Mouse (Mus musculus) liver, embryonic 11.5 days (tissue): ENCODE results near the gene Ear14. TPM values are rescaled to one million over a fixed set of nuclear protein-coding genes. Genes with fewer than 3 reads are reported as not detected.
"Not testable (repeated sequence)": the region's sequence is repeated elsewhere in the genome, so short reads cannot be mapped to it uniquely, and the experiment has no call there.

Source experiments
- ATAC-seq: fragments of 200-750 bp; cut with Nextera tagmentation; replicated peaks from 2 replicates; pipeline ENCODE4 v1.8.0; 2017; ENCODE audit warnings: moderate number of reproducible peaks, mild to moderate bottlenecking, moderate TSS enrichment, moderate library complexity; ENCODE audit not compliant: low FRiP score
- DNase-seq: peaks from one replicate; pipeline ENCODE4 v3.0.0-alpha.2; 2017; ENCODE audit warnings: low spot score
- H3K27ac ChIP-seq: fragments of 300-500 bp; sonication (generic); 2 replicates; pipeline ENCODE4 v1.5.1; 2014; ENCODE audit warnings: mild to moderate bottlenecking, low read depth, low read length, control low read depth
- H3K27me3 ChIP-seq: fragments of 300-500 bp; sonication (generic); replicated peaks from 2 replicates; pipeline ENCODE4 v1.6.1; 2014; ENCODE audit warnings: low read length, mixed read lengths; ENCODE audit not compliant: control insufficient read depth, insufficient read depth
- H3K36me3 ChIP-seq: fragments of 300-500 bp; sonication (generic); 2 replicates; pipeline ENCODE4 v1.6.1; 2014; ENCODE audit warnings: mild to moderate bottlenecking, low read length, moderate library complexity, mixed read lengths; ENCODE audit not compliant: control insufficient read depth, insufficient read depth
- H3K4me1 ChIP-seq: fragments of 300-500 bp; sonication (generic); replicated peaks from 2 replicates; pipeline ENCODE4 v1.6.1; 2014; ENCODE audit warnings: low read length, mixed read lengths; ENCODE audit not compliant: control insufficient read depth, insufficient read depth
- H3K4me2 ChIP-seq: fragments of 300-500 bp; sonication (generic); 2 replicates; pipeline ENCODE4 v1.6.1; 2014; ENCODE audit warnings: mild to moderate bottlenecking, control low read depth, moderate library complexity
- H3K4me3 ChIP-seq: fragments of 300-500 bp; sonication (generic); 2 replicates; pipeline ENCODE4 v1.5.1; 2014; ENCODE audit warnings: low read depth, low read length, control low read depth
- H3K9ac ChIP-seq: fragments of 300-500 bp; sonication (generic); 2 replicates; pipeline ENCODE4 v1.6.1; 2014; ENCODE audit warnings: low read depth, low read length, control low read depth
- H3K9me3 ChIP-seq: fragments of 300-500 bp; sonication (generic); 2 replicates; pipeline ENCODE4 v1.6.1; 2016; ENCODE audit warnings: low read length, inconsistent platforms, mixed read lengths; ENCODE audit not compliant: control insufficient read depth
- WGBS: fragments of 180-500 bp; shearing (Covaris S2); extraction: QIAGEN DNeasy Blood & Tissue Kit; methylation state at CpG from one replicate; pipeline ENCODE4 v1.1.7; 2014; 5-methylcytosine and 5-hydroxymethylcytosine counted together
- polyA plus RNA-seq: library from polyadenylated mRNA; unstranded; fragments of >200 nt; fragmentation: Nextera tagmentation; extraction: Ambion mirVana; gene quantifications from 2 replicates; pipeline ENCODE4 v1.2.1, GENCODE M21; 2014

The Ear14 gene
- not detected in 2 replicates for polyA plus RNA-seq

DNA sequence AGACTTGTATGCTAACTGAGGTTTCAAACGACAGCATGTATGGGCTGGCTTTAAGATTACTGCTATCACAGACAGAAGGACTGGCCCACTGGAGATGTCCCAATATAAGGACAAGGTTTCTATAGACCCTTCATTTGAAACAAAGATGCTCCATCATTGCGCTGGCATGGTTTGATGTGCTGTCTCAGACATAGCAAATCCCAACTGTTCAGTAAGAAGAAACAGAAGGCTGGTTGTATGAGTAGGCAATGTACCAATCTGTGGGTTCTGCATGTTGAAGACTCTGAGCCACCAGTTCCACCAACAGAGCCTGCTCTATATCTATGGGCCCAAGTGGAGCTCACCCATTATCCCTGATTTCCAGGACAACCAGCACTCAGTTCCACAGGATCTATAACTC, at the start of gene Ear14:
Gene Ear14, plus strand, starts transcription at position 277 of the 400 bp plus-strand sequence.
- 82% methylated on average over 2 of the region's 2 CpGs for WGBS
- Histone ChIP-seq H3K9me3 (no peaks in the 10 kb centered on the region), H3K27ac (no peak within 1 kb of the TSS), H3K4me3 (no peak within 1 kb of the TSS), H3K27me3 (no peaks in the 10 kb centered on the region), H3K9ac (no peak within 1 kb of the TSS), H3K36me3 (no peaks in the 10 kb centered on the region), H3K4me2 (no peak within 1 kb of the TSS), H3K4me1 (no peaks in the 10 kb centered on the region)
- ATAC-seq (no peak), DNase-seq (no peak)

DNA sequence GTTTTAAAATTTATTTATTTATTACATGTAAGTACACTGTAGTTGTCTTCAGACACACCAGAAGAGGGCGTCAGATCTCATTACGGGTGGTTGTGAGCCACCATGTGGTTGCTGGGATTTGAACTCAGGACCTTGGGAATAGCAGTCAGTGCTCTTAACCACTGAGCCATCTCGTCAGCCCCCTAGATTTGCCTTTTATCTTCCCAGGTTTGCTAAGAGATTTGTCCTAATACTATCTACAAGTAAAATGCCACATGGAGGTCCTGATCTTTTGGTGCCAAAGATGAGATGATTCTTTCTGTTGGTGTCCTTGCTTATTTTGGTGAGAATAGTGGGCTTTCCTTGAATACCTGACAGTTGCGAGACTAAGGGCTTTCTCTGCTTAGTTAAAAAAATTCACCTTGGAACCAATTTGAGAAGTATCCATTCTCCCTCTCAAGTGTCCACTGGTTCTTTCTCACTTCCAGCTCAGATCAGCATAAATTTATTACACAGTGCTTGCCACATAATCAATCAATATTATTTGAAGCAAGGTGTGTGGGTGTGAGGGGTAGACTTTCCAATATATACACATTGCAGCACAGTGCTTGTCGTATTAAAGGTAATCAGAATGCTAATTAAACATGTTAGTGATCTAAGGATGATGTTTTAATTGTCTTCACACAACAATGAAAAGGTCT, 47.0 kb upstream of the Ear14 start:
- no peak overlapping the region for H3K9ac ChIP-seq
- H3K4me3 ChIP-seq: no peak overlapping the region
- no peaks in the 10 kb centered on the region for H3K27me3 ChIP-seq
- 79% methylated on average over 5 of the region's 5 CpGs for WGBS
- H3K27ac ChIP-seq: no peak overlapping the region
- DNase-seq (no peak), ATAC-seq (no peak)
- H3K4me1 ChIP-seq: peaks cover 6% of the 10 kb centered on the region; the same call in 1 of the 2 replicates
- H3K9me3 ChIP-seq: no peaks in the 10 kb centered on the region
- H3K36me3 ChIP-seq: no peaks in the 10 kb centered on the region
- H3K4me2 ChIP-seq: no peak overlapping the region

DNA sequence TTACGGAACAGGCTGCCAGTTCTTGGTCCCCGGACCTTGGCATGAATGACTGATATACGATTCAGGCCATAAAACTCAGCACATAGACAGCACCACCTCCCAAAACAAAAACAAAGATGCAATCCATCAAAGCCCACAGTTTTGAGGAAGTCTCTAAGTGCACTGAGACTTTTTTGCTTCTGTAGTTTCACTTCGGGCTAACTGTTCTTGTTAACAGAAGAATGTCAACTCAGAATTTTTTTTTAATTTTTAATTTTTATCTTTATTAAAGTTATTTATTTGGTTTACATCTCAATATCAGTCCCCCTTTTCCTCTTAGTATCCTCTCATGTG, 46.5 kb upstream of the Ear14 start:
- Histone ChIP-seq H3K4me3 (no peak overlapping the region), H3K36me3 (no peaks in the 10 kb centered on the region), H3K27me3 (no peaks in the 10 kb centered on the region), H3K27ac (no peak overlapping the region), H3K9ac (no peak overlapping the region), H3K4me2 (no peak overlapping the region), H3K9me3 (no peaks in the 10 kb centered on the region), H3K4me1 (peaks cover 6% of the 10 kb centered on the region; the same call in 1 of the 2 replicates)
- no peak for ATAC-seq
- no peak for DNase-seq
- WGBS: 65% methylated on average over 4 of the region's 4 CpGs

DNA sequence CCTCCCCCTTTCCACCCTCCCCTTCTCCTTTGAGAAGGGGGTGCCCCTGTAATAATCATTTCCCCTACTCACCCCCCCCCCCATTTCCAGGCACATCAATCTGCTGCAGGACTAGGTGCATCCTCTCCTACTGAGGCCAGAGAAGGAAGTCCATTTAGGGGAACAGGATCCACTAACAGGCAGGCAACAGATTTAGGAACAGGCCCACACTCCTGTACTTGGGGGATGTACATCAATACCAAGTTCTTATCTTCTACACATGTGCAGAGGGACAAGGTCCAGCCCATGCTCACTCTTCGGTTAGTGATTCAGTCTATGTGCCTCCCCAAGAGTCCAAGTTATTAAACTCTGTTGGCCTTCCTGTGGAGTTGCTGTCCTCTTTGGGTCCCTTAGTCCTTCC, 46.1 kb upstream of the Ear14 start:
- ATAC-seq (no peak), DNase-seq (no peak)
- no peak overlapping the region for H3K9ac ChIP-seq
- WGBS: 79% methylated on average over 1 of the region's 1 CpGs
- no peaks in the 10 kb centered on the region for H3K36me3 ChIP-seq
- no peaks in the 10 kb centered on the region for H3K27me3 ChIP-seq
- H3K4me3 ChIP-seq: no peak overlapping the region
- H3K4me2 ChIP-seq: no peak overlapping the region
- peaks cover 5% of the 10 kb centered on the region; the same call in 1 of the 2 replicates for H3K4me1 ChIP-seq
- H3K9me3 ChIP-seq: no peaks in the 10 kb centered on the region
- H3K27ac ChIP-seq: no peak overlapping the region

DNA sequence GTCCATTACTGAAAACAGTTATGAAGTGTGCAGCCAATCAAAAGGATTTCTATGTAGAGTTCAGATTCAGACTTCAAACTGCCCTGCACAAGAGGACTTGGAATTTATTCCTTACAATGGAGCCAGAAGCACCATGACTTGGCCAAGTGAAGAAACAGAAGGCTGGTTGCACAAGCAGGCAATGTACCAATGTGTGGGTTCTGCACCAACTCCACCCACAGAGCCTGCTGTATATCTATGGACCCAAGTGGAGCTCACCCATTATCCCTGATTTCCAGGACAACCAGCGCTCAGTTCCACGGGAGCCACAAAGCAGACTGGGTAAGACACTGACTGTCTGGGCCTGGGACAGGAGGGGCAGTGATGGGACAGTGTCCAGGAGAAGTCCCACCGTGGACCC, 41.2 kb upstream of the Ear14 start, which contains the start of gene Rnase2b:
Gene Rnase2b, plus strand, starts transcription at position 285 of the 400 bp plus-strand sequence.
- H3K4me1 ChIP-seq, ATAC-seq, H3K36me3 ChIP-seq, H3K9ac ChIP-seq, DNase-seq, H3K27ac ChIP-seq, H3K27me3 ChIP-seq, H3K4me2 ChIP-seq, H3K4me3 ChIP-seq, H3K9me3 ChIP-seq: not testable (repeated sequence)
- WGBS: 88% methylated on average over 3 of the region's 3 CpGs

DNA sequence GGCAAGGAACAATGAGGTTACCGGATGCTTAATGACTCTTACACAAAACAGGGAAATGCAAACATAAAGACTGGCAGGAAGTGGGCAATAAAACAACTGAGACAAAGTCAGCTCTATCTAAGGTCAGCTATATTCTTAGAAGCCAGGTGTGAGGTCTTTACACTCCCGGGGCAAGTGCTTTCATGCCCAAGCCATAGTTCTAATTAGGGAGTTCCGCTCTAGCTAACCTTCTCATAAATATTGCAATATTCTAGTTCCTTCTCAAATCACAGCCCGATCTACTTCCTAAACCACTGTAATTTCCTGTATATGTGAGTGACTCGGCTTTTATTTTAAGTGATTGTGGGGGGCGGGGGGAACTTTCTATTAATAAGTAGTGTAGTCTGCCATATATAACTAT, 39.9 kb upstream of the Ear14 start:
- H3K4me1 ChIP-seq, ATAC-seq, H3K27ac ChIP-seq, H3K4me2 ChIP-seq, H3K27me3 ChIP-seq, H3K9ac ChIP-seq, H3K36me3 ChIP-seq, DNase-seq, H3K9me3 ChIP-seq, H3K4me3 ChIP-seq: not testable (repeated sequence)
- 85% methylated on average over 6 of the region's 6 CpGs for WGBS

DNA sequence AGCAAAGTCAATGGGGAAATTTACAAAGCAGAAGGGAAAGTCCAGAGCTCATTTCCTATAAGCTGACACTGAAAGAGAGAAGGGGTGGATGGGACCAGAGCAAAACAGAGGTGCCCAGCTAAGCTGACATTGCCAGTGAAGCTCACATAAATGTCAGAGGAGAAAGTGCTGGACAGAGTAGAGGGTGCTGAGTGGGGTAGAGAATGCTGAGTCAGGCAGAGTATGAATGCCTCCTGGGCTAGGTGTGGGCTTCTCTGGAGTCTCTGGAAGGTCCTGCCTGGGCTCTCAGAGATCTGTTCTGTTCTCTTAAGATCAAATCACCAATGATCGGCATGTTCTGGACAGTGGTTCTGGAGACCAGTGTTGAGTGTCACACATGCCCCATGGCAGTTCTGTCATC, 37.8 kb upstream of the Ear14 start:
- Histone ChIP-seq H3K4me1 (no peaks in the 10 kb centered on the region), H3K4me2 (no peak overlapping the region), H3K27me3 (no peaks in the 10 kb centered on the region), H3K9me3 (no peaks in the 10 kb centered on the region), H3K4me3 (no peak overlapping the region), H3K9ac (no peak overlapping the region), H3K27ac (no peak overlapping the region), H3K36me3 (no peaks in the 10 kb centered on the region)
- ATAC-seq: no peak
- WGBS: 88% methylated on average over 1 of the region's 1 CpGs
- no peak for DNase-seq

DNA sequence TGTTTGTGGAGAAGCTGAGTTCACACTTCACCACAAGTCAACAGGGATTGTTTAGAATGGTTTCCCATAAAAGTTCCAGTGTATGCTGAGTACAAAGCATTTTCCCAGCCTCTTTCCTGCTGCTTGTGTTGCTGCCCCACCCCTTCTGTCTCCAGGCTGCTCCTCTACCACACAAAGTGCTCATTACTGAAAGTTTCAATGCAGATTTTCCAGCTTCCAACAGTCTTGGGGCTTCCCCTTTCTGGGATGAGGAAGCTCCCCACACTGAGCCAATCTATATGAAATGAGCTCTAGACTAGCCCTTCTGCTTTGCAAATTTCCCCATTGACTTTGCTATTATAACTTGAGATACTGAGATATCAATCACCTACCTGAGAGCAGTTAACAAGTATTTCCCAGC, 37.1 kb upstream of the Ear14 start:
- Histone ChIP-seq H3K27me3 (no peaks in the 10 kb centered on the region), H3K4me3 (no peak overlapping the region), H3K36me3 (no peaks in the 10 kb centered on the region), H3K27ac (no peak overlapping the region), H3K4me1 (no peaks in the 10 kb centered on the region), H3K9ac (no peak overlapping the region), H3K9me3 (no peaks in the 10 kb centered on the region), H3K4me2 (no peak overlapping the region)
- DNase-seq (no peak), ATAC-seq (no peak)

DNA sequence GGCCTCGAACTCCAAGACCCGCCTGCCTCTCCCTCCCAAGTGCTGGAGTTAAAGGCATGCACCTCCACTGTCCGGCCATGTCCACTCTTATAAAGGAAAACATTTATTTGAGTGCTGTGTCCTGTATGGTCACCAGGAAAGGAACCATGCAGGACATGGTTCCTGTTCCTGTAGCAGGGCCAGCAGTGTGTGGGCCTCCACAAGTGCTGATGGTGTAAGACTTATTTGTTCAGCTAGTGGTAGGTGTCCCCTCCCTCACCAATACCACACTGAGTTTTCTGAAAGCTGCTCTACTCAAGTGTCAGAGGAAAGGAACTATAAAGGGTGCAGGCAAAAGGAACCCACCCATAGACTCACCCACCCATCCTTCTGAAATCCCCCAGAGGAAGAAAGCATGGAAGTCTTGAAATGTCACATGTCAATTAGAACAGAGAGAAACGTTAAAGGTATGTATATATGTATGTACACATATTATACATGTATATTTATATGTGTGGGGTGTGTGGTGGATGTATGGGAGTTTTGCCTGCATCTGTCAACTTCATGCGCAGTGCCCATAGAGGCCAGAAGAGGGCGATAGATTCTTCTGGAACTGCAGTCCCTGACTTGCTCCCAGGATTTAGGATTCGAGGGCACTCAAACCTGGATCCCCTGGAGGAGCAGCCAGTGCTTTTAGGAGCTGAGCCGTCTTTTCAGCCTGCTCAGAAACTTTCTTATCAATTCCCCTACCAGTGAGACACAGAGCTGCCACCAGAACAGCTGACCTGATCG, 30.9 kb upstream of the Ear14 start:
- peak; percentile 47; the same call in 1 of the 2 replicates for ATAC-seq
- not testable (repeated sequence) for H3K36me3 ChIP-seq, H3K9ac ChIP-seq, H3K27ac ChIP-seq, H3K4me3 ChIP-seq, H3K4me1 ChIP-seq, H3K9me3 ChIP-seq, DNase-seq, H3K27me3 ChIP-seq, H3K4me2 ChIP-seq
- 34% methylated on average over 9 of the region's 9 CpGs for whole genome bisulfite sequencing
